8 mouse cellular contexts compared by ENCODE assay signal in the genomic region with DNA sequence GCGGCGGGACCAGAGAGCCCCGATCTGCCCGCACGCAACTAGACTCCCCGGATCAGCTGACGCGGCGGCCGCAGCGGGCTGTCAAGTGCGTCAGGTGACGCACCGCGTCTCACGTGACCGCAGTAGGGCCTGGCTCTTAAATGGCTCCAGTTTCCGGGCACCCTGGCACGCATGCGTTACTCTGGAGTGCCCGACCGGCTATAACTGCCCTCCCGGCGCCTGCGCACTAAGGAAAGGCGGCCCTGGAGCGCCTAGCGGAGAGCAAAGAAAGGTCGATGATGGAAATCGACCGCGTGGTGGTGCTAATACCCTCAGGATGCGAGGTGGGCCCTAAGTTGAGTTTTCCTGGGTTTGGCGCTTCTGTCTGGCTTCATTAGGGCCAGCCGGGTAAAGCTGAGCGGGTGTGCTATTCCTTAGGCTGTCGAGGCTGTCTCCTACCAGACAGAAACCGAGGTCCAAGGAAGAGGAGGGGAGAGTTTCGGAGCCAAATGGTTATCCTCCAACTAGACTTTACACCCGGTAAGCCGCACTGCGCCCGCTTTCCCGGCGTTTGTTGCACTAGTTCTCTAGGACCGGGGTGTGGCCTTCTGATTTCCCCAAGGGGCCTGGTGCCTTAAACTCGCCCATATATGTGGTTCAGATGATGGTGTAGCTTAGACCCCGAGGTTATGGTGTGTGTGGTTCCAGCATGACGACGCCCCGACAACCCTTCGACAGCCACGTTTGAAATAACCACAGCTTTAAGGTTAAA. TPM values are rescaled to one million over a fixed set of nuclear protein-coding genes. Genes with fewer than 3 reads are reported as not detected.
A peak's percentile ranks its signal among the peaks of the same experiment; 100 is the strongest.
DNase-seq lines count a peak whose midpoint lies in the region; ATAC-seq and TF ChIP-seq lines count a peak whose summit lies in the region.

A gene (minus strand): TSS at position 96 of the 751 bp plus-strand sequence.

- TF ChIP-seq CTCF in lung, postnatal 0 days (IDR thresholded peaks at IDR 0.05): peak; percentile 93

- no peaks in the 10 kb centered on the region for H3K9me3 ChIP-seq in hindbrain, embryonic 10.5 days
- no peaks in the 10 kb centered on the region for H3K9me3 ChIP-seq in lung, postnatal 0 days (ENCODE audit: low read length)

- peak; percentile 100 for DNase-seq in MN1 (ENCODE audit: low spot score)
- peak; percentile 100 for DNase-seq in cerebellum, adult 9-10 months
- DNase-seq in hindbrain, embryonic 10.5 days (ENCODE audit: low spot score): peak; percentile 100
- DNase-seq in layer of hippocampus, adult 9-11 months: peak; percentile 100
- peak; percentile 100 for DNase-seq in lung, postnatal 0 days (ENCODE audit: low spot score)
- DNase-seq in ovary, postnatal 14 days (ENCODE audit: low spot score): peak; percentile 95
- peak; percentile 100 for DNase-seq in thymus, postnatal 14 days

- peak within 1 kb of the TSS; percentile 94 for H3K4me3 ChIP-seq in hindbrain, embryonic 10.5 days
- H3K4me3 ChIP-seq in lung, postnatal 0 days (ENCODE audit: low read depth, low read length): peak within 1 kb of the TSS; percentile 88

- 4% methylated on average over 53 of the region's 53 CpGs for WGBS in hindbrain, embryonic 10.5 days
- 2% methylated on average over 51 of the region's 53 CpGs for WGBS in lung, postnatal 0 days

- H3K4me1 ChIP-seq in hindbrain, embryonic 10.5 days (replicated peaks): peaks cover 37% of the 10 kb centered on the region
- peaks cover 16% of the 10 kb centered on the region; the same call in 1 of the 2 replicates for H3K4me1 ChIP-seq in lung, postnatal 0 days (ENCODE audit: insufficient read depth, low read depth, low read length)

- peak; percentile 94 for ATAC-seq in frontal cortex, adult (ENCODE audit: low TSS enrichment)
- peak; percentile 98 for ATAC-seq in lung, postnatal 0 days

- peak within 1 kb of the TSS; percentile 83 for H3K4me2 ChIP-seq in lung, postnatal 0 days (replicated peaks; ENCODE audit: low read depth, low read length)

- no peak for TF ChIP-seq EP300 in lung, postnatal 0 days (IDR thresholded peaks at IDR 0.05)

- H3K27me3 ChIP-seq in hindbrain, embryonic 10.5 days (ENCODE audit: insufficient read depth, poor library complexity, severe bottlenecking): peaks cover 11% of the 10 kb centered on the region
- no peaks in the 10 kb centered on the region for H3K27me3 ChIP-seq in lung, postnatal 0 days (replicated peaks; ENCODE audit: insufficient read depth, low read length)

- H3K27ac ChIP-seq in hindbrain, embryonic 10.5 days: peak within 1 kb of the TSS; percentile 89
- H3K27ac ChIP-seq in lung, postnatal 0 days (ENCODE audit: low read length): peak within 1 kb of the TSS; percentile 95

- H3K36me3 ChIP-seq in hindbrain, embryonic 10.5 days: no peaks in the 10 kb centered on the region
- no peaks in the 10 kb centered on the region; the same call in 1 of the 2 replicates for H3K36me3 ChIP-seq in lung, postnatal 0 days (ENCODE audit: insufficient read depth, low read length)

- peak within 1 kb of the TSS; percentile 87 for H3K9ac ChIP-seq in lung, postnatal 0 days (replicated peaks; ENCODE audit: low read depth)

RNA-seq across cellular contexts. Expression of the gene that starts here (rescaled TPM):
- 90.8 and 119 TPM in 2 replicates for polyA plus RNA-seq in hindbrain, embryonic 10.5 days (2016; fragmentation: Nextera tagmentation; extraction: Ambion mirVana)
- polyA plus RNA-seq in lung, postnatal 0 days (2015; fragmentation: Nextera tagmentation; extraction: Ambion mirVana): 141 and 146 TPM in 2 replicates

Comparison
In these comparisons a context has a peak if more than half of its experiments do, and no peak if none do; other contexts are left out.
1. Peak in every context shown above with its lines: DNase-seq, ATAC-seq, H3K4me3 ChIP-seq and H3K27ac ChIP-seq.